Mouse (Mus musculus): ENCODE results near the gene Rala. TPM values are rescaled to one million over a fixed set of nuclear protein-coding genes. Genes with fewer than 3 reads are reported as not detected.

The Rala gene
- total RNA-seq (2023), result 10 to 100 TPM; 23.2 to 27.5 TPM

GRCm38 (mm10) chr13:17944078-17944917 is at the start of gene Rala:
TSS of gene Rala (minus strand) at chr13:17944239.

GRCm38 (mm10) chr13:17992697-17993514 is 48.9 kb upstream of the Rala start, which contains the start of gene Yae1d1:
TSS of gene Yae1d1 (minus strand) at chr13:17993349.

Other genes starting within 250 kb of the Rala start
- gene Mplkip, start 249.0 kb downstream of the Rala start, total RNA-seq (2023), result 10 to 100 TPM; 15.3 to 25.9 TPM
- not detected for gene Sugct, start 248.7 kb downstream of the Rala start, total RNA-seq (2023)
- gene Cdk13, start 139.1 kb downstream of the Rala start, total RNA-seq (2023), result 10 to 100 TPM; 74.0 to 83.3 TPM
- gene Yae1d1, start 49.1 kb upstream of the Rala start, total RNA-seq (2023), result 1 to 10 TPM; 2.4 to 2.8 TPM